Mouse (Mus musculus): Measurements from ENCODE around the gene Fibin.
A peak's percentile ranks its signal among the peaks of the same experiment; 100 is the strongest.

The Fibin gene

DNA sequence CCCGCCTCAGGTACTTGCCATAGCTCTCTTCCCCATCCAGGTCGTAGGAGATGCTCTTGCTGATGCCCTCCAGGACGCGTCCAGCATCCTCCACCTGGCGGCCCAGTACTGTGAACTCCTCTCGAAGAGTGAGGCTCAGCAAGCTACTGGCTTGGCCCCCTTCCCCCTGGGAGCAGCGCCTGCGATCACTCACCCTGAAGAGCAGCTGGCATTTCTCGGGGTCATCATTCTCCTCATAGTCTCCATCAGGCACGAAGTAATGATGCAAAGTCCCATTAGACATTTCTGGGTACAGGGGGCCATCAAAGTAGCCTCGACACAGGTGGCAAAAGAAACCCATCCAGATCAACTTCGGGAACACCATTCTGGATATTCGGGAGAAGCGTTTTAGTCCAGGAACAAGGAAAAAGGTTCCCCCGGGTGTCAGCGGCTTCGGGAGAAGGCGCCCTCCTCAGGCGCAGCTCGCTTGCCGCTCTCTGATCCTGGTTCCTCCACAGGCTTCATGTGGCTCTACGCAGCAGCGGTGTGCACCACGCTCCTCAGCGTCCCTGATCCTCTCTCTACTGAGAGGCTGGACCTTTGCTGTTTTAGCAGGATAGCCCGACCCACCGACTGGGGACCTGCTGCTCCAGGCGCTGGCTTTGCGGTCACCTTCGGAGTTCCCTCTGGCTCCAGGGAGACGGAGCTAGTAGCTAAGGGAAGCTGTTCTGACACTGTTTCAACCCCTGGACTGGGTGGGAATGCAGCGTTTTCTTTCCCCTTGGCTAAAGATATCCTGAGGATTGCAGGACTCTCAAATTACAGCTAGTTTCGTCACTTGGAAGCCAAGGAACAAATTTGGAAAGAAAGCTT lies at the start of gene Fibin:
Gene Fibin (minus strand): TSS at position 752 of the 852 bp plus-strand sequence.
- peak; percentile 30 for DNase-seq (ENCODE audit: low spot score)

GRCm38 (mm10) chr2:110411428-110411827 lies 48.4 kb upstream of the Fibin start:
- DNase-seq (ENCODE audit: low spot score): peak; percentile 64

DNA sequence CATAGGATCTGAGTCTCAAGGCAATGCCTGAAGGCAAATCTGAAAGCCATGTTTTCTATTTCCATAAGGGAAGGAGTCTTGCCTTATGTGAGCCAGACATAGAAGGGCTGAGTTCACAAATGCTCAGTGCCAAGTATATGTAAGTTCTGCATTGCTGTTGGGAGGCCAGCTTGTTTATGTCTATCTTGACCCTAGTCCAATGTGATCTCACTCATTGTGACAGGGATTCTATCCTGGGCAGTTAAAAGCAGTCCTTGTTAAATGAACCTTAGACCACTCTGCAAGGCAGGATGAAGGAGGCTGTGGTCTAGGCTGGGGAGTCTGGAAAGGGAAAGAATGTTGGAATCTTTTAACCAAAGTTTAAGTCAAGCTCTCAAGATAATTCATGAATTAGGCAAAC lies 45.8 kb upstream of the Fibin start:
- DNase-seq (ENCODE audit: low spot score): no peak

GRCm38 (mm10) chr2:110392714-110393336 lies 29.8 kb upstream of the Fibin start:
- no peak for DNase-seq (ENCODE audit: low spot score)

DNA sequence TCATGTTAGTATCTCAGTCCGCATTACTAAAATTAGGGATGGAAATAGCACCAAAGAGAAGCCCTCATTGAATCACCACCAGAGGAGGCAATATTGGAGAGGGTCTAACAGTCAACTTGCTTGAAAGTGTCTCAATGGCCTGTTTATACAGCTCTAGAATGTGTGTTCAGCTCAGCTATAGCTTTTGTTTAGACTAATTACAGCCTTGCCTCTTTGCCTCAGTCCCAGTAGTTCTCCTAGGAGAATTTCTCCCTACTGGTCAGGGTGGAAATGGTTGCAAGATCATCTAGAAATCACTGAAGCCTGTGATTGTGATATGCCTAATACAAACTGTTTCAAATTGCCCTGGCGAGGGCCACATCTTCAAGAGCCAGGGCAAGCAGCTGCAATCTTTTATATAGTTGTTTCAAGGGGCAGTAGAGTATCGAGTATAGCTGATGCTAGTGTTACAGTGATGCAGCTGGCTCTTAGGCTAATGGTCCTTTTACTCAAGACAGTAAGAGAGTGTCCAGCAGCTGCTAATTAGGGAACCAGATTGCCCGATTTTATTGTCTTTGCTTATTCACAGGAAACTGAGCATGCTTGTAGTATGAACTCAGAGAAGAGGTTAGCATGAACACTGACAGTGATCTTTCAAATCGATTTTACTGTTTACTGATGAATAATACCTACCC lies 27.9 kb upstream of the Fibin start:
- DNase-seq (ENCODE audit: low spot score): no peak

DNA sequence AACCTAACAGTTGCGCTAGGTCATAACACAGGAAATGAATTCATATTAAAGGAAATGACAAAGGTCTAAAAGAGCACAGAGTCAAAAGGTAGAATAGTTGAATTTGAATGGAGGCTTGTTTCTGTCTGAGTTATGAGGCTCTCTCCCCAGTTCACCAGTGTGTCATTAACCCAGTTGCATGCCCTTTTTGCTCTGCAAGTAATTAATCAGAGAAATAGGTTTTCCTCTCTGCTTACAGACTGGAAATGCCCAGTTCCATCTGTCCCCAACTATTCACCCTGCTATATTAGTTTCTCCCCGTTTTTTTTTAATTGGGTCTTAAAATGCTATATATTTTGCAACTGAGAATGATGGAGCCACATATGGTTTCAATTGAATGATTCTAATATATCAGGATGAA lies 16.8 kb upstream of the Fibin start:
- no peak for DNase-seq (ENCODE audit: low spot score)

DNA sequence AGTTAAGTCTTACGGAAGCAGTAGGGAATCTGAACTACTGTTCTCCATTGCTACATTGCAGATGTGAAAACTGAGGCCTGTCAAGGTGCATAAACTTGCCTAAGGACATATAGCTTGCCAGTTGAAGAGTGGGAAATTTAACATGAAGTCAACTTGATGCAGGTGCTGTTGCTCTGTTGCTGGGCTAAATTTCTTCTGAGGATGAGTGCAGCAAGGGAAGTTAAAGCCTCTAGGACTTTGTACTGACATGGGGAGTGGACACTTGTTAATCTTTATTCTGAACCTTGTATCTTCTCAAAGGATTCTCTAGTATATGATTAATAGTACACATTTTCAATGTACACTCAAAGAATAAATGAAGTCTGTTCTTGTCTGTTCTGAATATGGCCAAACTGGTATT lies 13.7 kb upstream of the Fibin start:
- no peak for DNase-seq (ENCODE audit: low spot score)

DNA sequence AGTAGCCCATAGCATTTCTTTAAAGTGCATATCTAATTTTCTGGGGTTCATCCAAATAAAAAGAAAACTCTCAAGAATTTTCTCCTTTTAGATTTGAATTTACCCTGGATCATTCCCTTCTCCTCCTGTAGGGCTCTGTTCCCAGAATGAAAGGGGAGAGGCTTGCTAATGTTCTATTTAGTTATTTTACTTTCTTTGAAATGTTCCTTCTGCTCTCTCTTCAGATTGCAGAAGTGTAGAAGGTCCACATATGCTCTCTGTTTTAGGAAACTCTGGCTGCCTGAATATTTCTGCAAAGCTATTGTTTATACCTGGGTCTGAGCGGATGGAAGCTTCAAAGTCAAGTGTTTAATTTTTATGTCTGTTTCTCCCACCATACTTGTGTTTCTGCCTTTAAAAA lies 12.5 kb upstream of the Fibin start:
- no peak for DNase-seq (ENCODE audit: low spot score)

GRCm38 (mm10) chr2:110373186-110373585 lies 10.2 kb upstream of the Fibin start:
- no peak for DNase-seq (ENCODE audit: low spot score)

DNA sequence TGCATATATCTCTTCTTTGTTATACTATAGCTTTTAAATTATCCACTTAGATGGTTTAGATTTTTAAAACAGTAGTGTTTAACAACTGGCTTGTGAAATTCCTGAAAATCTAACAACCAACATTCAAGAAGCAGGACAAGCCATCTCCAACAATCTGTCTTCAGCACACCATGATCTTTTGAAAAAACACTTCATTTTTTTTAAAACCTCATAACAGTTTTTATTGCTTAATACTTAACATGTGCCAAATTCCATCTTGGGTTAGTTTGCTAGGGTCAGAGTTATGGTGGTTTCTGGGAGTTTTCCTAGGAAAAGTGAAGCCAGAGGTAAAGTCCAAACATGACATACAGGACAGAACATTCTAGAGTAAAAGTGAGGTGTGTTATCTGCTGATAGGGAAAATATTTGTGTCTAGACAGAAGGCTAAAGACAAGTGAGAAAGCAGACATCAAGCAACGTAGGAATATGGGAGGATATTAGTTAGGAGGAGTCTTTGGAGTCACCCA lies 4.5 kb upstream of the Fibin start:
- no peak for DNase-seq (ENCODE audit: low spot score)

- DNase-seq (ENCODE audit: low spot score): no peak
Observed at GRCm38 (mm10) chr2:110365401-110365800, 2.4 kb upstream of the Fibin start.

- no peak for DNase-seq (ENCODE audit: low spot score)
Observed at GRCm38 (mm10) chr2:110363855-110364254, 872 bp upstream of the Fibin start.

DNA sequence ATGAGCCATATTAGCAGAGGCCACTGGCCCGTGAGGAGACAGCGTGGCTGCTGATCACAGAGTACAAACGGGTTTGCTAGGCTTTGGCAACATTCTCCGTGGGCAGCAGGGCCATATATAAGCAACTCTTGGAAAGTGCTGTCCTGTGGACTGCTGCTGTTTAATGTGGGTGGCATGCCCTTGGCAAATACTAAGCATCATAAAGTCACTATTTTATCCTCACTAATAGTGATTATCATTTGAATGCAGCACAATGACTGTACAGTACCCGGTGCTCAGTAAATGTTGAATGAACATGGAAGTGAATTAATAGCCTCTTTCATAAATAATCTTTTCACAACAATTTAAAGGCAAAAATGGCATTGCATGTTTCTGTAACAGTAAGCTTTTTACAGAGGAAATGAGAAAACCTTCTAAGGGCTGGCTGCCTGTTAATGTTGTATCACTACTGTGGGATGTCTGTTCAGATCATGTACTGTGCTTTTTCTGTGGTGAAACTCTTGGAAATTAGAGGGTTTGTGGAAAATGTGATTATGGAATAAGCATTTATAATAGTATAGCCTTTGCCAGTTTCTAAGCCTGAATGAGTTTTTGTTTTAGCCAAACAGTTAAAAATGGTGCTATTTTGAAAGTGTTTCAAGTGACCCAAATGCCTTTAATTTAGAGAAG lies 9.5 kb downstream of the Fibin start:
- DNase-seq (ENCODE audit: low spot score): no peak

- DNase-seq (ENCODE audit: low spot score): no peak
Observed at GRCm38 (mm10) chr2:110351843-110352251, 11.1 kb downstream of the Fibin start.

- DNase-seq (ENCODE audit: low spot score): no peak
Observed at GRCm38 (mm10) chr2:110351406-110351805, 11.6 kb downstream of the Fibin start.

DNA sequence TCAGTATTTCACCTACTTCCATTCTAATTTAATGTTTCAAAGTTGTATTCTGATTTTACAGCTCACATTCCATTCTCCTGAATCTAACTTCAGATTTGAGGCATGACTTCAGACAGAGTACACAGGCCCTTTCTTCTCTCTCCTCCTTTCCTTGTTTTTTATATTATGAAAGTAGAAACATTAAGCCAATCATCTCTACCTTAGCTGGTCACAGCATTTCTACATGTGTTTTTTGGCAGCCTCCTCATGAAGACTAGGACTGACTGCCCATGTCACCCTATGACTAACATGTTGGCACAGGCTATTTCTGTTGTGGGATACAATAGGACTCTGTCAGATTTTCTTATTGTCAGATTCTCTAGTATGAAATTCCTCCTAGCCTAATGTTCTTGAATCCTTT lies 34.0 kb downstream of the Fibin start:
- DNase-seq (ENCODE audit: low spot score): no peak

- no peak for DNase-seq (ENCODE audit: low spot score)
Observed at GRCm38 (mm10) chr2:110319949-110320348, 43.0 kb downstream of the Fibin start.

GRCm38 (mm10) chr2:110319266-110319665 lies 43.7 kb downstream of the Fibin start:
- no peak for DNase-seq (ENCODE audit: low spot score)

- DNase-seq (ENCODE audit: low spot score): no peak
Observed at GRCm38 (mm10) chr2:110318719-110319118, 44.3 kb downstream of the Fibin start.

GRCm38 (mm10) chr2:110316116-110316883 lies 46.7 kb downstream of the Fibin start:
- no peak for DNase-seq (ENCODE audit: low spot score)

DNA sequence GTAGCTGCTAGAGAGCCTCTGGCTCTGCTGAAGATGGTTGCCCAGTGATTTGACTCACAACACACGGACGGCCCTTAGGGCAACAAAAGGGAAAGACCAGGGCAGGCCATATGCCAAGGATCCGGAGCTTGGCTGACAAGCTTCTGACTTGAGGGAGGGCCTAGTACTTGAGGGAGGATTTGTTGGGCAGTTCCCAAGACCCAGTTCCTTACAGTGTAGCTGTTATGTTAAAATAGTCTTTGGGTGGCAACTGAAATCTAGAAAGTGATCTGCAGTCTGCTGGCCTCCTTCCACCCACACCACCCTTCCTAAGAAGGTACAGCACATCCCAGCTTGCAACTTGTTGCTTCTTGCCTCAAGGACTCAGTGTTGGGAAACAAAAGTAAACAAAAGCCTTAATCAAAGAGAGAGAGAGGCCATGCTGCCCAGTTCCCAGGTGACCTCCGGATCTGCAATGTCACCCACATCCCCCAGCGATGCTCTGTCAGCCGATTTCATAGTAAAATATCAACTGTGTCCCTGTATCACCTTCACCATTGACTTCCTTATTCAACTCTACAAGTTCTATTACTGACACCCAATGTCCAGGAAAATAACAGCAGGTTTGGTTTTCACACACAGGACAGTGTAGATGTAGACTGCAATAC lies 48.4 kb downstream of the Fibin start, which contains the start of gene Bbox1:
Gene Bbox1 (minus strand): TSS at position 52 of the 647 bp plus-strand sequence.
- DNase-seq (ENCODE audit: low spot score): no peak
